In genomic region chr4:135066766-135067479, GRCm38 (mm10) we compare ENCODE assay signal across 8 mouse cellular contexts. TPM values are rescaled to one million over a fixed set of nuclear protein-coding genes. Genes with fewer than 3 reads are reported as not detected.
DNase-seq lines count a peak whose midpoint lies in the region; ATAC-seq lines count a peak whose summit lies in the region.

No protein-coding gene starts in this region.

- no peaks in the 10 kb centered on the region for H3K9me3 ChIP-seq in kidney, embryonic 15.5 days (replicated peaks)
- H3K9me3 ChIP-seq in stomach, embryonic 16.5 days (replicated peaks; ENCODE audit: control insufficient read depth, low read length), result no peaks in the 10 kb centered on the region

- WGBS in kidney, embryonic 15.5 days, result 9% methylated on average over 19 of the region's 19 CpGs
- WGBS in stomach, embryonic 16.5 days, result 10% methylated on average over 19 of the region's 19 CpGs

- peaks cover 9% of the 10 kb centered on the region; the same call in 1 of the 2 replicates for H3K4me1 ChIP-seq in kidney, embryonic 15.5 days
- no peaks in the 10 kb centered on the region; the same call in 1 of the 2 replicates for H3K4me1 ChIP-seq in stomach, embryonic 16.5 days (ENCODE audit: control insufficient read depth, insufficient read depth, low read length)

- H3K27ac ChIP-seq in kidney, embryonic 15.5 days, result no peak overlapping the region
- no peak overlapping the region for H3K27ac ChIP-seq in stomach, embryonic 16.5 days (ENCODE audit: low read length)

- H3K36me3 ChIP-seq in kidney, embryonic 15.5 days, result no peaks in the 10 kb centered on the region
- no peaks in the 10 kb centered on the region for H3K36me3 ChIP-seq in stomach, embryonic 16.5 days (ENCODE audit: control insufficient read depth, insufficient read depth, low read length)

- H3K9ac ChIP-seq in kidney, embryonic 15.5 days, result no peak overlapping the region
- H3K9ac ChIP-seq in stomach, embryonic 16.5 days (ENCODE audit: low read length), result peak overlapping the region; percentile 8; the same call in 1 of the 2 replicates

- peak overlapping the region; percentile 44 for H3K4me2 ChIP-seq in kidney, embryonic 15.5 days
- peak overlapping the region; percentile 40 for H3K4me2 ChIP-seq in stomach, embryonic 16.5 days (ENCODE audit: low read depth, low read length)

- H3K27me3 ChIP-seq in kidney, embryonic 15.5 days, result 0 out of 2 replicates have a peak, but pooled peaks cover 2% of the 10 kb centered on the region
- no peaks in the 10 kb centered on the region for H3K27me3 ChIP-seq in stomach, embryonic 16.5 days (ENCODE audit: control insufficient read depth, insufficient read depth, low read length)

- ATAC-seq in kidney, embryonic 15.5 days (replicated peaks; ENCODE audit: low FRiP score), result peak; percentile 76
- 0 out of 2 replicates have a peak, but pooled peaks have one; percentile 52 for ATAC-seq in stomach, embryonic 16.5 days (ENCODE audit: insufficient read depth, low FRiP score)

- H3K4me3 ChIP-seq in kidney, embryonic 15.5 days (replicated peaks), result peak overlapping the region; percentile 17
- 0 out of 2 replicates have a peak overlapping the region, but pooled peaks have one; percentile 4 for H3K4me3 ChIP-seq in stomach, embryonic 16.5 days (replicated peaks; ENCODE audit: low read length)

- DNase-seq in A20 (ENCODE audit: low read depth, low spot score) (peak; percentile 89), liver (peak; percentile 88)
- DNase-seq in adrenal gland, postnatal 10 days, result peak; percentile 89
- DNase-seq in embryo, embryonic 9.5 days (ENCODE audit: extremely low spot score), result peak; percentile 91
- peak; percentile 86 for DNase-seq in heart, adult 8-10 months (ENCODE audit: low spot score)
- DNase-seq in neural tube, embryonic 10.5 days (ENCODE audit: extremely low spot score, low spot score), result peak; percentile 85

RNA-seq across cellular contexts. Expression of gene Runx3, which starts 53.5 kb away (rescaled TPM):
- 1 to 10 TPM; 2.9 to 3.2 TPM for total RNA-seq in adrenal gland, postnatal 10 days (2021)
- under 1 TPM; 0.35 to 0.69 (median 0.49) TPM for total RNA-seq in heart, adult 8-10 months (2022)
- polyA plus RNA-seq in kidney, embryonic 15.5 days (2015; fragmentation: Nextera tagmentation; extraction: Ambion mirVana), result 0.04 and 0.19 TPM in 2 replicates
- polyA plus RNA-seq in stomach, embryonic 16.5 days (2015; fragmentation: Nextera tagmentation; extraction: Ambion mirVana), result 0.24 and 0.54 TPM in 2 replicates
